Mouse (Mus musculus): ENCODE results near the gene Aqp9. TPM values are rescaled to one million over a fixed set of nuclear protein-coding genes. Genes with fewer than 3 reads are reported as not detected.

Aqp9 gene
- total and polyA plus RNA-seq, 3 experiments, result 0.08 TPM; not detected in 2

DNA sequence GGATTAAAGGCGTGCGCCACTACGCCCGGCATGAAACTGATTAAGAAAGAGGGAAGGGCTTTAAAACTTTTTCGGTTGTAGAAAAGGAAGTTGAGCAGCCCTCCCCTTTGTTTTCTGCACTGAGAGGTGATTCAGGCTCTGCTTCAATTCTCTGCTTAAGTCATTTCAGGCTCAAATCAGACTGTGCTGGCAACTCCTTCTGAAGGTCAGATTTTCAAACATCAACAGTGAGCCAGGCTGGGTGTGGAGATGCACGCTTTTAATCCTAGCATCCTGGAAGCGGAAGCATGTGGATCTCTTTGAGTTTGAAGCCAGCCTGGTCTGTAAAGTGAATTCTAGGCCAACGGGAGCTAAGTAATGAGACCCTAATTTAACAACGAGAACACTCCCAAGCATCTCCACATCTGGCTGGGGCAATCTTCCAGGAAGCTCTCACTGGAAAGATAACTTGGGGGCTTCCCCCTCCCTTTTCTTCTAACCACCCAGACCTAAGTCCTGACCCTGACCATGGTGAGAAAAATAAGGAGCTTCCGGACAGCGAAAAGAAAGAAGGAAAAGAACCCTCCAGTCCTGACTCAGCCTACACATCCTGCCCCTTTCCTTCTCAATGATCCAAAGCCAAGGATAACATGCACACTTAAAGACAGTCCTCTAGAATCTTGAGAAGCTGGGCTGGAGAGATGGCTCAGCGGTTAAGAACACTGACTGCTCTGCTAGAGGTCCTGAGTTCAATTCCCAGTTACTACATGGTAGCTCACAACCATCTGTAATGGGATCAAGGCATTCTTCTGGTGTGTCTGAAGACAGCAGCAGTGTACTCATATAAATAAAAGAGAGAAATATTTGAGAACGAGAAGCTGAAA lies 7.4 kb downstream of the Aqp9 start:
- in situ Hi-C loops (cut with MboI; ENCODE audit: low pct_ligation_motif_present, low pct_unique_long_range_greater_than_20kb, low sequenced_read_pairs) (no loop called here), dilution Hi-C loops (cut with MboI; ENCODE audit: extremely low pct_ligation_motif_present, extremely low pct_unique_long_range_greater_than_20kb, low sequenced_read_pairs) (no loop called here)
- Histone ChIP-seq H3K36me3 (replicated peaks in 1 of 2; ENCODE audit: control insufficient read depth in 1 of 2, insufficient read depth in 1 of 2, low read length in 1 of 2) (no peaks in the 10 kb centered on the region), H3K4me2 (ENCODE audit: insufficient read depth, low read depth, poor library complexity, severe bottlenecking) (no peak overlapping the region), H3K9me3 (replicated peaks; ENCODE audit: low read length) (no peaks in the 10 kb centered on the region), H3K27ac (ENCODE audit: insufficient read depth, low read depth) (no peak overlapping the region), H3K9ac (ENCODE audit: insufficient read depth, low read depth) (no peak overlapping the region), H3K4me3 (replicated peaks in 1 of 3; ENCODE audit: low read depth in 2 of 3, low read length in 2 of 3, poor library complexity in 1 of 3) (no peak overlapping the region), H3K27me3 (replicated peaks) (no peaks in the 10 kb centered on the region), H3K4me1 (ENCODE audit: control insufficient read depth in 1 of 2, insufficient read depth in 2 of 2) (peaks cover 5 to 13% of the 10 kb centered on the region in 2 experiments), H3K79me2 (replicated peaks; ENCODE audit: control insufficient read depth, extremely low read depth, insufficient read depth, poor library complexity, severe bottlenecking) (no peaks in the 10 kb centered on the region)
- no peak for DNase-seq (ENCODE audit: extremely low read depth)
- TF ChIP-seq MEF2A (IDR thresholded peaks at IDR 0.05; ENCODE audit: borderline replicate concordance, low read depth, low read length) (no peak), IRF4 (IDR thresholded peaks at IDR 0.05; ENCODE audit: low read depth, low read length) (no peak), KAT2A (IDR thresholded peaks at IDR 0.05; ENCODE audit: insufficient replicate concordance, low read length) (no peak)

DNA sequence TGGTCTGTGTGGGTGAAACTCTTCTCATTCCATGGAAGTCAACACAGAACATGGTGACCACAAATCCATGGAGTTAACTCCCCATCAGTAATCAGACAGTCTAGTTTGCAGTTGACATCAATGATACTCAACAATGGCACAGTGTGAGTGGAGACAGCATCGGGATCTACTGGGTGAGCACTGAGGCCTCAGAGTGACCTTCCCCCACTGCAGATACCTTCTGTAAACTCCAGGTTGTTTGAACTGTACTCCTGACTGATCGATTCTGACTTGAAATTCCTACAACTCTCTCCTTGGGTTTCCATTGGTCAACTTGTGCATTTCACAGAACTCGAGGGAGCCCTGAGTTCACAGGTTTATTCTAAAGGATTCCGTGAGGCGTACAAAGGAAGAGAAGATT lies 8.8 kb downstream of the Aqp9 start:
- no peak overlapping the region for H3K27ac ChIP-seq (ENCODE audit: insufficient read depth, low read depth)
- no peaks in the 10 kb centered on the region for H3K27me3 ChIP-seq (replicated peaks)
- no peak overlapping the region for H3K9ac ChIP-seq (ENCODE audit: insufficient read depth, low read depth)
- DNase-seq (ENCODE audit: extremely low read depth), result no peak
- H3K4me3 ChIP-seq (replicated peaks in 1 of 3; ENCODE audit: low read depth in 2 of 3, low read length in 2 of 3, poor library complexity in 1 of 3), result no peak overlapping the region
- H3K9me3 ChIP-seq (replicated peaks; ENCODE audit: low read length), result no peaks in the 10 kb centered on the region
- in situ Hi-C loops (cut with MboI; ENCODE audit: low pct_ligation_motif_present, low pct_unique_long_range_greater_than_20kb, low sequenced_read_pairs) (no loop called here), dilution Hi-C loops (cut with MboI; ENCODE audit: extremely low pct_ligation_motif_present, extremely low pct_unique_long_range_greater_than_20kb, low sequenced_read_pairs) (no loop called here)
- H3K36me3 ChIP-seq (replicated peaks in 1 of 2; ENCODE audit: control insufficient read depth in 1 of 2, insufficient read depth in 1 of 2, low read length in 1 of 2), result no peaks in the 10 kb centered on the region
- TF ChIP-seq RCOR1 (conservative IDR thresholded peaks at IDR 0.05; ENCODE audit: low read depth, low read length), result no peak
- TF ChIP-seq MAFK (IDR thresholded peaks at IDR 0.05; ENCODE audit: insufficient replicate concordance, low read length), result no peak
- no peak for TF ChIP-seq MEF2A (IDR thresholded peaks at IDR 0.05; ENCODE audit: borderline replicate concordance, low read depth, low read length)
- no peak for TF ChIP-seq ZMIZ1 (IDR thresholded peaks at IDR 0.05; ENCODE audit: low read depth, low read length)
- no peak for TF ChIP-seq JUND (conservative IDR thresholded peaks at IDR 0.05; ENCODE audit: low read depth, low read length)
- no peak for TF ChIP-seq ELF1 (IDR thresholded peaks at IDR 0.05; ENCODE audit: low read depth, low read length)
- TF ChIP-seq PAX5 (IDR thresholded peaks at IDR 0.05; ENCODE audit: low read length), result no peak
- TF ChIP-seq USF2 (conservative IDR thresholded peaks at IDR 0.05; ENCODE audit: low read depth, low read length), result no peak
- no peak for TF ChIP-seq SIN3A (IDR thresholded peaks at IDR 0.05; ENCODE audit: low read length)
- no peak for TF ChIP-seq SMC3 (IDR thresholded peaks at IDR 0.05; ENCODE audit: low read depth, low read length)
- TF ChIP-seq ZC3H11A (IDR thresholded peaks at IDR 0.05; ENCODE audit: low read depth, low read length), result no peak
- TF ChIP-seq KAT2A (IDR thresholded peaks at IDR 0.05; ENCODE audit: insufficient replicate concordance, low read length), result no peak
- no peak for TF ChIP-seq POLR2A (IDR thresholded peaks at IDR 0.05; ENCODE audit: low read depth, low read length)
- no peak for TF ChIP-seq MYC (IDR thresholded peaks at IDR 0.05; ENCODE audit: low read depth, low read length)
- TF ChIP-seq MXI1 (IDR thresholded peaks at IDR 0.05; ENCODE audit: low read depth, low read length), result no peak
- TF ChIP-seq BHLHE40 (IDR thresholded peaks at IDR 0.05; ENCODE audit: low read depth, low read length), result no peak
- TF ChIP-seq EP300 (IDR thresholded peaks at IDR 0.05; ENCODE audit: low read length), result no peak
- no peak for TF ChIP-seq RAD21 (IDR thresholded peaks at IDR 0.05; ENCODE audit: low read depth, low read length)
- no peak for TF ChIP-seq ETS1 (conservative IDR thresholded peaks at IDR 0.05; ENCODE audit: low read depth, low read length)
- no peaks in the 10 kb centered on the region for H3K79me2 ChIP-seq (replicated peaks; ENCODE audit: control insufficient read depth, extremely low read depth, insufficient read depth, poor library complexity, severe bottlenecking)
- peaks cover 5 to 10% of the 10 kb centered on the region in 2 experiments for H3K4me1 ChIP-seq (ENCODE audit: control insufficient read depth in 1 of 2, insufficient read depth in 2 of 2)
- no peak overlapping the region for H3K4me2 ChIP-seq (ENCODE audit: insufficient read depth, low read depth, poor library complexity, severe bottlenecking)

Measured in CH12.LX (cell line).